Mouse (Mus musculus) myocyte (in vitro differentiated cells): Measurements from ENCODE around the gene Tanc1. TPM values are rescaled to one million over a fixed set of nuclear protein-coding genes. Genes with fewer than 3 reads are reported as not detected.

ENCODE experiments used
- H3K27me3 ChIP-seq: one replicate; pipeline ENCODE4 v1.6.1; 2011; ENCODE audit not compliant: control insufficient read depth, insufficient read depth, insufficient read length
- H3K36me3 ChIP-seq: one replicate; pipeline ENCODE4 v1.6.1; 2011; ENCODE audit not compliant: control insufficient read depth, insufficient read depth
- H3K4me2 ChIP-seq: one replicate; pipeline ENCODE4 v1.6.1; 2011; ENCODE audit warnings: low read depth, control low read depth
- H3K4me3 ChIP-seq: one replicate; pipeline ENCODE4 v1.5.1; 2011; ENCODE audit warnings: mild to moderate bottlenecking, control low read depth, moderate library complexity
- H3K79me2 ChIP-seq: one replicate; pipeline ENCODE4 v1.6.1; 2011; ENCODE audit not compliant: control insufficient read depth, insufficient read depth
- H3ac ChIP-seq: one replicate; pipeline ENCODE4 v1.6.1; 2011; ENCODE audit not compliant: control insufficient read depth, insufficient read length
- CEBPB ChIP-seq: IDR thresholded peaks from 2 replicates; pipeline ENCODE4 v1.6.1; 2011; ENCODE audit warnings: mild to moderate bottlenecking, moderate library complexity; ENCODE audit not compliant: poor library complexity, insufficient read depth, severe bottlenecking
- E2F4 ChIP-seq: IDR thresholded peaks from one replicate; pipeline ENCODE4 v1.6.1; 2011; ENCODE audit warnings: mild to moderate bottlenecking, control low read depth, moderate library complexity; ENCODE audit not compliant: insufficient read depth
- MAX ChIP-seq: IDR thresholded peaks from one replicate; pipeline ENCODE4 v1.6.1; 2011; ENCODE audit warnings: low read depth, mild to moderate bottlenecking, control low read depth
- MYOD1 ChIP-seq, 3 experiments: IDR thresholded peaks; one replicate each; pipeline ENCODE4 v1.6.1; 2011; ENCODE audit warnings: control low read depth in 2 of 3, low read depth in 2 of 3, mild to moderate bottlenecking in 2 of 3, moderate library complexity in 1 of 3; ENCODE audit not compliant: insufficient read length in 2 of 3, control insufficient read depth in 1 of 3
- MYOG ChIP-seq, 3 experiments: IDR thresholded peaks; one replicate each; pipeline ENCODE4 v1.6.1; 2011; ENCODE audit warnings: control low read depth in 2 of 3, low read depth in 2 of 3, mild to moderate bottlenecking in 2 of 3; ENCODE audit not compliant: insufficient read length in 2 of 3, control insufficient read depth in 1 of 3, insufficient read depth in 1 of 3
- POLR2A ChIP-seq: IDR thresholded peaks from one replicate; pipeline ENCODE4 v1.6.1; 2011; ENCODE audit warnings: low read depth, mild to moderate bottlenecking, control low read depth, moderate library complexity; ENCODE audit not compliant: insufficient read length
- POLR2AphosphoS2 ChIP-seq: IDR thresholded peaks from one replicate; pipeline ENCODE4 v1.6.1; 2011; ENCODE audit warnings: low read depth, control low read depth; ENCODE audit not compliant: insufficient read length
- REST ChIP-seq: IDR thresholded peaks from one replicate; pipeline ENCODE4 v1.6.1; 2011; ENCODE audit warnings: mild to moderate bottlenecking, control low read depth, moderate library complexity; ENCODE audit not compliant: insufficient read depth, insufficient read length
- SRF ChIP-seq: IDR thresholded peaks from one replicate; pipeline ENCODE4 v1.6.1; 2011; ENCODE audit warnings: low read depth; ENCODE audit not compliant: control insufficient read depth, insufficient read length
- TCF12 ChIP-seq: IDR thresholded peaks from one replicate; pipeline ENCODE4 v1.6.1; 2011; ENCODE audit warnings: mild to moderate bottlenecking, control low read depth; ENCODE audit not compliant: poor library complexity, insufficient read depth, severe bottlenecking
- TCF3 ChIP-seq: IDR thresholded peaks from one replicate; pipeline ENCODE4 v1.6.1; 2011; ENCODE audit warnings: low read depth, control low read depth; ENCODE audit not compliant: insufficient read length
- USF1 ChIP-seq: IDR thresholded peaks from one replicate; pipeline ENCODE4 v1.6.1; 2011; ENCODE audit warnings: low read depth, mild to moderate bottlenecking, control low read depth, moderate library complexity
- polyA plus RNA-seq: library from polyadenylated mRNA; unstranded; fragments of >200 nt; fragmentation: generic; extraction: Trizol; gene quantifications from one replicate; pipeline ENCODE4 v1.2.1, GENCODE M21; 2012; ENCODE audit warnings: missing spikeins

Gene Tanc1
- polyA plus RNA-seq, 1 experiment: 24.7 TPM

GRCm38 (mm10) chr2:59685606-59685950 lies 73.7 kb downstream of the Tanc1 start:
- Histone ChIP-seq H3ac (no peak overlapping the region), H3K36me3 (no peaks in the 10 kb centered on the region), H3K79me2 (peaks cover 91% of the 10 kb centered on the region), H3K4me2 (peak overlapping the region; percentile 74), H3K4me3 (no peak overlapping the region), H3K27me3 (no peaks in the 10 kb centered on the region)
- TF ChIP-seq MYOD1 (IDR thresholded peaks at IDR 0.05; ENCODE audit: control insufficient read depth in 1 of 3, insufficient read length in 2 of 3, low read depth in 2 of 3): no peak
- TF ChIP-seq CEBPB: no peak
- no peak for TF ChIP-seq POLR2AphosphoS2
- TF ChIP-seq MAX: no peak
- no peak for TF ChIP-seq E2F4
- TF ChIP-seq TCF12: no peak
- TF ChIP-seq POLR2A: no peak
- no peak for TF ChIP-seq MYOG (IDR thresholded peaks at IDR 0.05; ENCODE audit: control insufficient read depth in 1 of 3, insufficient read depth in 1 of 3, insufficient read length in 2 of 3, low read depth in 2 of 3)

- H3K4me3 ChIP-seq: no peak overlapping the region
- TF ChIP-seq TCF3 (no peak), POLR2A (no peak), SRF (no peak), MAX (no peak), E2F4 (no peak), MYOD1 (IDR thresholded peaks at IDR 0.05; ENCODE audit: control insufficient read depth in 1 of 3, insufficient read length in 2 of 3, low read depth in 2 of 3) (no peak), POLR2AphosphoS2 (no peak), TCF12 (no peak), MYOG (IDR thresholded peaks at IDR 0.05; ENCODE audit: control insufficient read depth in 1 of 3, insufficient read depth in 1 of 3, insufficient read length in 2 of 3, low read depth in 2 of 3) (no peak), CEBPB (no peak), REST (no peak), USF1 (no peak)
- H3K36me3 ChIP-seq: no peaks in the 10 kb centered on the region
- H3K79me2 ChIP-seq: peaks cover 91% of the 10 kb centered on the region
- H3ac ChIP-seq: no peak overlapping the region
- H3K4me2 ChIP-seq: no peak overlapping the region
- H3K27me3 ChIP-seq: no peaks in the 10 kb centered on the region
Measured at GRCm38 (mm10) chr2:59688261-59689104, 76.6 kb downstream of the Tanc1 start.

- Histone ChIP-seq H3K36me3 (no peaks in the 10 kb centered on the region), H3K79me2 (peaks cover 100% of the 10 kb centered on the region), H3K4me3 (no peak overlapping the region), H3K27me3 (no peaks in the 10 kb centered on the region), H3ac (no peak overlapping the region), H3K4me2 (no peak overlapping the region)
- no peak for TF ChIP-seq E2F4
- no peak for TF ChIP-seq MAX
- no peak for TF ChIP-seq CEBPB
- TF ChIP-seq MYOG (IDR thresholded peaks at IDR 0.05; ENCODE audit: control insufficient read depth in 1 of 3, insufficient read depth in 1 of 3, insufficient read length in 2 of 3, low read depth in 2 of 3): no peak
- no peak for TF ChIP-seq TCF12
- TF ChIP-seq SRF: no peak
- no peak for TF ChIP-seq POLR2AphosphoS2
- TF ChIP-seq TCF3: no peak
- no peak for TF ChIP-seq POLR2A
- no peak for TF ChIP-seq REST
- TF ChIP-seq USF1: no peak
- no peak for TF ChIP-seq MYOD1 (IDR thresholded peaks at IDR 0.05; ENCODE audit: control insufficient read depth in 1 of 3, insufficient read length in 2 of 3, low read depth in 2 of 3)
Measured at GRCm38 (mm10) chr2:59691112-59691511, 79.3 kb downstream of the Tanc1 start.

- Histone ChIP-seq H3K79me2 (peaks cover 84% of the 10 kb centered on the region), H3ac (no peak overlapping the region), H3K4me3 (no peak overlapping the region), H3K27me3 (no peaks in the 10 kb centered on the region), H3K4me2 (no peak overlapping the region), H3K36me3 (no peaks in the 10 kb centered on the region)
- TF ChIP-seq POLR2AphosphoS2: no peak
- TF ChIP-seq TCF3: no peak
- TF ChIP-seq MYOD1 (IDR thresholded peaks at IDR 0.05; ENCODE audit: control insufficient read depth in 1 of 3, insufficient read length in 2 of 3, low read depth in 2 of 3): no peak
- no peak for TF ChIP-seq TCF12
- TF ChIP-seq USF1: no peak
- no peak for TF ChIP-seq REST
- TF ChIP-seq E2F4: no peak
- no peak for TF ChIP-seq MAX
- TF ChIP-seq POLR2A: no peak
- TF ChIP-seq SRF: no peak
- no peak for TF ChIP-seq MYOG (IDR thresholded peaks at IDR 0.05; ENCODE audit: control insufficient read depth in 1 of 3, insufficient read depth in 1 of 3, insufficient read length in 2 of 3, low read depth in 2 of 3)
- TF ChIP-seq CEBPB: no peak
Measured at GRCm38 (mm10) chr2:59693473-59693872, 81.6 kb downstream of the Tanc1 start.

- TF ChIP-seq TCF3 (no peak), CEBPB (no peak), USF1 (no peak), REST (no peak), SRF (no peak), POLR2A (no peak)
Measured at GRCm38 (mm10) chr2:59697123-59697522, 85.3 kb downstream of the Tanc1 start.

More at GRCm38 (mm10) chr2:59697123-59697522, 85.3 kb downstream of the Tanc1 start:
- peaks cover 69% of the 10 kb centered on the region for H3K79me2 ChIP-seq
- H3K27me3 ChIP-seq: no peaks in the 10 kb centered on the region
- no peak overlapping the region for H3ac ChIP-seq
- peak overlapping the region; percentile 71 for H3K4me2 ChIP-seq
- no peak overlapping the region for H3K4me3 ChIP-seq
- peaks cover 5% of the 10 kb centered on the region for H3K36me3 ChIP-seq
